Mouse (Mus musculus): ENCODE measurements around the gene Mov10.

DNA sequence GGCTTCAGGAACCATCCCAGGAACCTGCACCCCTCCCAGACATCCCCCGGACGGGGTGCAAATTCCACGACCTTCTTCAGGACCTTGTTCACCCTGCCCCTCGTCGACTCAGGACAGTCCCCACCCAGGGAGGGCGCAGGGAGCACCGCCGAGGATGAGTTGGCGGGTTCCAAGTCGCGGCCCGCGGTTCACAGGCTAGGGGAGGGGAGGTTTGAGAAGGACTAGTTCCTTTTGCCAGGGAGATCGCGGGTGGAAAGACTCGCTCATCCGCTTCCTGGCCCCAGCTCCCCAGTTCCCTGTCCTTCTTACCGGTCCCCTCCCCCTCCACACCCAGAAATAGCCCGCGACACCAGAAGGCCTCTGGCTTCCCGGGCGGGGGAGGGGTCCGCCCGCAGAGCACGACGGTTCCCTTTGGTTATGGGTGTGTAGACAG lies 36.9 kb downstream of the Mov10 start, which contains the start of gene Fam19a3:
- TF ChIP-seq CTCF (IDR thresholded peaks at IDR 0.05; ENCODE audit: borderline replicate concordance, control insufficient read depth, extremely low read depth, insufficient read depth, low read length, poor library complexity) (no peak), POLR2A (IDR thresholded peaks at IDR 0.05; ENCODE audit: control insufficient read depth, extremely low read depth, insufficient read depth, low read length, poor library complexity) (no peak; the same call in 1 of the 2 replicates)
